Mouse (Mus musculus) E14TG2a.4 (cell line): ENCODE data around the gene 1810010D01Rik.

Experiments
- H3K27me3 ChIP-seq: 2 replicates; pipeline ENCODE4 v1.6.1; 2014; ENCODE audit warnings: low read length, control low read depth; ENCODE audit not compliant: insufficient read depth
- H3K36me3 ChIP-seq: 2 replicates; pipeline ENCODE4 v1.6.1; 2014; ENCODE audit warnings: low read length, control low read depth; ENCODE audit not compliant: insufficient read depth
- H3K4me1 ChIP-seq: replicated peaks from 2 replicates; pipeline ENCODE4 v1.6.1; 2014; ENCODE audit warnings: low read depth, low read length, control low read depth
- H3K4me3 ChIP-seq: replicated peaks from 2 replicates; pipeline ENCODE4 v1.5.1; 2014; ENCODE audit warnings: mild to moderate bottlenecking, low read length
- H3K9me3 ChIP-seq: 2 replicates; pipeline ENCODE4 v1.6.1; 2014; ENCODE audit warnings: low read length, control low read depth
- CTCF ChIP-seq: conservative IDR thresholded peaks from 2 replicates; pipeline ENCODE4 v1.5.1; 2014; ENCODE audit warnings: low read length
- NANOG ChIP-seq: IDR thresholded peaks from 2 replicates; pipeline ENCODE4 v1.6.1; 2014; ENCODE audit warnings: borderline replicate concordance, low read length, mixed read lengths
- POU5F1 ChIP-seq: IDR thresholded peaks from 2 replicates; pipeline ENCODE4 v1.6.1; 2014; ENCODE audit warnings: low read length, borderline replicate concordance

The 1810010D01Rik gene

DNA sequence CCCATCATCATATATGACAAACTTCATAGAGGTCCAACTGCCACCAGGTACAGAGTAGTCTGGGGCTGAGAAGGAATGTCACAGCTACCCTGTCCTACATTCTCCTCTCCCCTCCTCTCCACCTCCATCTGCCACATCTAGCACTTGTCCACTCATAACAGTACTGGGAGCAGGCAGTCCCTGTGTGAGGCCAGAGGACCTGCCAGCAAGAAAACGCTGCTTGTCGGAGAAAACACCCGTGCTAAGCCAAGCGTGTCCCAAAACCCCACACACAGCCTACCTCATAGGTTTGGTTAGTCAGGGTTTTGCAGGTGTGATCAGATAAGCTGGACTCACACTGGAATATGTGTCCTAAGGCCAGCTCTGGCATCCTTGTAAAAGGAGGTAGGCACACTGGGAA, 33.0 kb upstream of the 1810010D01Rik start:
- H3K27me3 ChIP-seq = no peaks in the 10 kb centered on the region
- H3K9me3 ChIP-seq = 0 out of 2 replicates have a peak, but pooled peaks cover 3% of the 10 kb centered on the region
- H3K36me3 ChIP-seq = no peaks in the 10 kb centered on the region
- peaks cover 39% of the 10 kb centered on the region for H3K4me1 ChIP-seq
- no peak overlapping the region for H3K4me3 ChIP-seq
- TF ChIP-seq CTCF (no peak), NANOG (no peak), POU5F1 (no peak)

GRCm38 (mm10) chr7:145239736-145240505, 32.0 kb upstream of the 1810010D01Rik start:
- peaks cover 42% of the 10 kb centered on the region for H3K4me1 ChIP-seq
- H3K4me3 ChIP-seq = no peak overlapping the region
- TF ChIP-seq CTCF (no peak), NANOG (no peak), POU5F1 (no peak)
- no peaks in the 10 kb centered on the region for H3K27me3 ChIP-seq
- H3K36me3 ChIP-seq = no peaks in the 10 kb centered on the region
- 0 out of 2 replicates have a peak, but pooled peaks cover 3% of the 10 kb centered on the region for H3K9me3 ChIP-seq

- Histone ChIP-seq H3K4me1 (peaks cover 40% of the 10 kb centered on the region), H3K4me3 (no peak overlapping the region), H3K9me3 (0 out of 2 replicates have a peak, but pooled peaks cover 3% of the 10 kb centered on the region), H3K27me3 (no peaks in the 10 kb centered on the region), H3K36me3 (no peaks in the 10 kb centered on the region)
- TF ChIP-seq POU5F1 (no peak), CTCF (no peak), NANOG (no peak)
Measured at GRCm38 (mm10) chr7:145239145-145239544, 31.2 kb upstream of the 1810010D01Rik start.

- no peaks in the 10 kb centered on the region for H3K9me3 ChIP-seq
- TF ChIP-seq NANOG = no peak
- no peak for TF ChIP-seq POU5F1
- TF ChIP-seq CTCF = no peak
- H3K36me3 ChIP-seq = no peaks in the 10 kb centered on the region
- H3K27me3 ChIP-seq = no peaks in the 10 kb centered on the region
- H3K4me1 ChIP-seq = peaks cover 30% of the 10 kb centered on the region
- H3K4me3 ChIP-seq = no peak overlapping the region
Measured at GRCm38 (mm10) chr7:145234841-145235790, 27.2 kb upstream of the 1810010D01Rik start.

GRCm38 (mm10) chr7:145231659-145232058, 23.7 kb upstream of the 1810010D01Rik start:
- H3K4me1 ChIP-seq = peaks cover 23% of the 10 kb centered on the region
- no peaks in the 10 kb centered on the region for H3K27me3 ChIP-seq
- H3K9me3 ChIP-seq = no peaks in the 10 kb centered on the region
- TF ChIP-seq POU5F1 (no peak), NANOG (no peak), CTCF (no peak)
- H3K4me3 ChIP-seq = no peak overlapping the region
- no peaks in the 10 kb centered on the region for H3K36me3 ChIP-seq

DNA sequence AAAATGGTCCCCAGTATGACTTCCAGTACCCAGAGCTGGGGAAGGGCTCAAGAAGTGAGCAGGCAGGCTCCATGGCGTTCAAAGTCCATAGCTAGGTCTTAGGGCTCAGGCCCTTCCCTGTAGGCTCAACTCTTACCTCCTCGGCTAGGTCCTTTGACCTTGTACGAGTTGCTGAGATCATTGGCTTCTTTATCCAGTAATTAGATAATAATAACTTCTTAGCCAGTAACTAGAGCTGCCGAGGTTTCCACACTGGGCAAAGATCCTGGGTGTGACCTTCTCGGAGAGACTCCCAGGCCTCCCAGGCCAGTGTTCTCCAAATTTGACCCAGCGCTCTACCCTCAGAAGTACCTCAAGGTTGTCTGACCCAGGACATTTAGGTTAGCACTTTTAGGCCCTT, 18.7 kb upstream of the 1810010D01Rik start:
- Histone ChIP-seq H3K27me3 (no peaks in the 10 kb centered on the region), H3K4me1 (peaks cover 13% of the 10 kb centered on the region), H3K9me3 (peaks cover 43% of the 10 kb centered on the region), H3K4me3 (no peak overlapping the region), H3K36me3 (no peaks in the 10 kb centered on the region; the same call in 1 of the 2 replicates)
- no peak for TF ChIP-seq POU5F1
- TF ChIP-seq NANOG = no peak
- TF ChIP-seq CTCF = no peak

- H3K4me3 ChIP-seq = no peak overlapping the region
- H3K4me1 ChIP-seq = peaks cover 4% of the 10 kb centered on the region; the same call in 1 of the 2 replicates
- peaks cover 53% of the 10 kb centered on the region for H3K9me3 ChIP-seq
- no peaks in the 10 kb centered on the region for H3K27me3 ChIP-seq
- H3K36me3 ChIP-seq = no peaks in the 10 kb centered on the region; the same call in 1 of the 2 replicates
- no peak for TF ChIP-seq CTCF
- TF ChIP-seq NANOG = no peak
- TF ChIP-seq POU5F1 = no peak
Measured at GRCm38 (mm10) chr7:145225626-145226025, 17.7 kb upstream of the 1810010D01Rik start.
